Mouse (Mus musculus) limb, embryonic 15.5 days (tissue): ENCODE results near the gene Oas2. TPM values are rescaled to one million over a fixed set of nuclear protein-coding genes. Genes with fewer than 3 reads are reported as not detected.

Experiments used
- ATAC-seq: fragments of 200-750 bp; cut with Nextera tagmentation; 2 replicates; pipeline ENCODE4 v1.8.0; 2017; ENCODE audit warnings: low read depth, moderate TSS enrichment; ENCODE audit not compliant: insufficient number of reproducible peaks, low FRiP score, low TSS enrichment
- H3K27ac ChIP-seq: fragments of 300-500 bp; sonication (generic); 2 replicates; pipeline ENCODE4 v1.5.1; 2015; ENCODE audit warnings: moderate library complexity, mild to moderate bottlenecking, inconsistent platforms
- H3K27me3 ChIP-seq: fragments of 300-500 bp; sonication (generic); 2 replicates; pipeline ENCODE4 v1.6.1; 2015; ENCODE audit warnings: inconsistent platforms
- H3K36me3 ChIP-seq: fragments of 300-500 bp; sonication (generic); 2 replicates; pipeline ENCODE4 v1.6.1; 2015; ENCODE audit warnings: inconsistent platforms
- H3K4me1 ChIP-seq: fragments of 300-500 bp; sonication (generic); 2 replicates; pipeline ENCODE4 v1.6.1; 2015; ENCODE audit warnings: inconsistent platforms
- H3K4me2 ChIP-seq: fragments of 300-500 bp; sonication (generic); 2 replicates; pipeline ENCODE4 v1.6.1; 2015; ENCODE audit warnings: mild to moderate bottlenecking, inconsistent platforms
- H3K4me3 ChIP-seq: fragments of 300-500 bp; sonication (generic); 2 replicates; pipeline ENCODE4 v1.5.1; 2015; ENCODE audit warnings: mild to moderate bottlenecking, inconsistent platforms
- H3K9ac ChIP-seq: fragments of 300-500 bp; sonication (generic); 2 replicates; pipeline ENCODE4 v1.6.1; 2015; ENCODE audit warnings: inconsistent platforms
- H3K9me3 ChIP-seq: fragments of 300-500 bp; sonication (generic); 2 replicates; pipeline ENCODE4 v1.6.1; 2016; ENCODE audit warnings: inconsistent platforms
- whole genome bisulfite sequencing: fragments of 180-500 bp; shearing (Covaris S2); methylation state at CpG from one replicate; pipeline ENCODE4 v1.1.7; 2015; 5-methylcytosine and 5-hydroxymethylcytosine counted together
- polyA plus RNA-seq: library from polyadenylated mRNA; unstranded; fragments of >200 nt; fragmentation: Nextera tagmentation; extraction: Ambion mirVana; gene quantifications from 2 replicates; pipeline ENCODE4 v1.2.1, GENCODE M21; 2015

Gene Oas2
- polyA plus RNA-seq, 1 experiment from 2014 or later: 0.44 TPM

- ATAC-seq: no peak
- H3K27ac ChIP-seq: no peak overlapping the region
- no peak overlapping the region for H3K9ac ChIP-seq
- H3K4me3 ChIP-seq: peak overlapping the region; percentile 19
- peaks cover 63% of the 10 kb centered on the region for H3K27me3 ChIP-seq
- 20% methylated on average over 38 of the region's 38 CpGs for whole genome bisulfite sequencing
- 0 out of 2 replicates have a peak, but pooled peaks cover 3% of the 10 kb centered on the region for H3K36me3 ChIP-seq
- H3K4me2 ChIP-seq: peak overlapping the region; percentile 32; the same call in 1 of the 2 replicates
- H3K4me1 ChIP-seq: peaks cover 22% of the 10 kb centered on the region
- H3K9me3 ChIP-seq: no peaks in the 10 kb centered on the region
These were observed 55.5 kb downstream of the Oas2 start for GRCm38 (mm10) chr5:120693931-120694694.

- H3K4me1 ChIP-seq: peaks cover 18% of the 10 kb centered on the region
- no peak for ATAC-seq
- no peak overlapping the region for H3K4me2 ChIP-seq
- no peak overlapping the region for H3K27ac ChIP-seq
- H3K9ac ChIP-seq: no peak overlapping the region
- H3K36me3 ChIP-seq: 0 out of 2 replicates have a peak, but pooled peaks cover 3% of the 10 kb centered on the region
- no peaks in the 10 kb centered on the region for H3K9me3 ChIP-seq
- no peak overlapping the region for H3K4me3 ChIP-seq
- peaks cover 52% of the 10 kb centered on the region for H3K27me3 ChIP-seq
- WGBS: 69% methylated on average over 19 of the region's 19 CpGs
These were observed 57.6 kb downstream of the Oas2 start for GRCm38 (mm10) chr5:120692034-120692433.

GRCm38 (mm10) chr5:120690417-120690816, 59.2 kb downstream of the Oas2 start:
- Histone ChIP-seq H3K27ac (no peak overlapping the region), H3K4me2 (no peak overlapping the region), H3K36me3 (0 out of 2 replicates have a peak, but pooled peaks cover 3% of the 10 kb centered on the region), H3K4me3 (no peak overlapping the region), H3K9me3 (no peaks in the 10 kb centered on the region), H3K27me3 (peaks cover 41% of the 10 kb centered on the region), H3K4me1 (peaks cover 14% of the 10 kb centered on the region), H3K9ac (no peak overlapping the region)
- 56% methylated on average over 4 of the region's 4 CpGs for WGBS
- no peak for ATAC-seq

- 22% methylated on average over 4 of the region's 4 CpGs for WGBS
- H3K4me2 ChIP-seq: no peak overlapping the region
- H3K27me3 ChIP-seq: peaks cover 34% of the 10 kb centered on the region
These were observed 61.2 kb downstream of the Oas2 start for GRCm38 (mm10) chr5:120688434-120688833.

GRCm38 (mm10) chr5:120687897-120688296, 61.8 kb downstream of the Oas2 start:
- Histone ChIP-seq H3K36me3 (no peaks in the 10 kb centered on the region), H3K4me3 (no peak overlapping the region), H3K9me3 (no peaks in the 10 kb centered on the region), H3K27me3 (peaks cover 34% of the 10 kb centered on the region), H3K9ac (no peak overlapping the region), H3K4me2 (no peak overlapping the region), H3K4me1 (peaks cover 10% of the 10 kb centered on the region; the same call in 1 of the 2 replicates), H3K27ac (no peak overlapping the region)
- ATAC-seq: no peak
- WGBS: 92% methylated on average over 5 of the region's 5 CpGs

More at GRCm38 (mm10) chr5:120688434-120688833, 61.2 kb downstream of the Oas2 start:
- Histone ChIP-seq H3K9me3 (no peaks in the 10 kb centered on the region), H3K27ac (no peak overlapping the region), H3K4me3 (no peak overlapping the region), H3K4me1 (peaks cover 6% of the 10 kb centered on the region; the same call in 1 of the 2 replicates), H3K9ac (no peak overlapping the region), H3K36me3 (no peaks in the 10 kb centered on the region)
- ATAC-seq: no peak

GRCm38 (mm10) chr5:120687484-120687851, 62.2 kb downstream of the Oas2 start:
- Histone ChIP-seq H3K4me3 (no peak overlapping the region), H3K27me3 (peaks cover 34% of the 10 kb centered on the region), H3K9ac (no peak overlapping the region), H3K4me2 (no peak overlapping the region), H3K9me3 (no peaks in the 10 kb centered on the region), H3K4me1 (peaks cover 14% of the 10 kb centered on the region), H3K36me3 (no peaks in the 10 kb centered on the region), H3K27ac (no peak overlapping the region)
- no peak for ATAC-seq
- WGBS: 79% methylated on average over 3 of the region's 3 CpGs

- Histone ChIP-seq H3K9me3 (no peaks in the 10 kb centered on the region), H3K36me3 (no peaks in the 10 kb centered on the region), H3K4me3 (no peak overlapping the region), H3K27ac (no peak overlapping the region), H3K4me1 (peaks cover 15% of the 10 kb centered on the region), H3K4me2 (no peak overlapping the region), H3K9ac (no peak overlapping the region), H3K27me3 (peaks cover 34% of the 10 kb centered on the region)
- ATAC-seq: no peak
- WGBS: 71% methylated on average over 6 of the region's 6 CpGs
These were observed 62.7 kb downstream of the Oas2 start for GRCm38 (mm10) chr5:120686749-120687483.

GRCm38 (mm10) chr5:120685678-120686077, 64.0 kb downstream of the Oas2 start:
- Histone ChIP-seq H3K9ac (no peak overlapping the region), H3K36me3 (no peaks in the 10 kb centered on the region), H3K9me3 (no peaks in the 10 kb centered on the region), H3K4me3 (no peak overlapping the region), H3K27ac (no peak overlapping the region), H3K4me1 (peaks cover 14% of the 10 kb centered on the region), H3K27me3 (peaks cover 40% of the 10 kb centered on the region), H3K4me2 (no peak overlapping the region)
- 74% methylated on average over 8 of the region's 8 CpGs for WGBS
- ATAC-seq: no peak

- Histone ChIP-seq H3K36me3 (no peaks in the 10 kb centered on the region), H3K27ac (no peak overlapping the region), H3K4me2 (no peak overlapping the region), H3K9me3 (no peaks in the 10 kb centered on the region), H3K9ac (no peak overlapping the region), H3K4me3 (no peak overlapping the region), H3K4me1 (peaks cover 25% of the 10 kb centered on the region), H3K27me3 (peaks cover 40% of the 10 kb centered on the region)
- no peak for ATAC-seq
- 12% methylated on average over 24 of the region's 24 CpGs for WGBS
These were observed 66.5 kb downstream of the Oas2 start for GRCm38 (mm10) chr5:120682982-120683771.

GRCm38 (mm10) chr5:120680918-120681317, 68.7 kb downstream of the Oas2 start:
- no peak for ATAC-seq
- Histone ChIP-seq H3K27ac (no peak overlapping the region), H3K9me3 (no peaks in the 10 kb centered on the region), H3K4me2 (no peak overlapping the region), H3K4me3 (no peak overlapping the region), H3K27me3 (peaks cover 37% of the 10 kb centered on the region), H3K36me3 (no peaks in the 10 kb centered on the region), H3K9ac (no peak overlapping the region), H3K4me1 (peaks cover 25% of the 10 kb centered on the region)
- 89% methylated on average over 18 of the region's 18 CpGs for WGBS
